Mouse (Mus musculus) olfactory bulb, adult 2 months (tissue): ENCODE measurements around the gene Syn3.

Source experiments
- CTCF ChIP-seq: fragments of 200-500 bp; IDR thresholded peaks from 2 replicates; pipeline ENCODE4 v1.5.1; 2012; ENCODE audit warnings: low read depth, mild to moderate bottlenecking, low read length, moderate library complexity; ENCODE audit not compliant: insufficient read depth
- POLR2A ChIP-seq: fragments of 200-500 bp; IDR thresholded peaks from 2 replicates; pipeline ENCODE4 v1.6.1; 2012; ENCODE audit warnings: mild to moderate bottlenecking, low read depth, low read length, moderate library complexity; ENCODE audit not compliant: insufficient read depth

DNA sequence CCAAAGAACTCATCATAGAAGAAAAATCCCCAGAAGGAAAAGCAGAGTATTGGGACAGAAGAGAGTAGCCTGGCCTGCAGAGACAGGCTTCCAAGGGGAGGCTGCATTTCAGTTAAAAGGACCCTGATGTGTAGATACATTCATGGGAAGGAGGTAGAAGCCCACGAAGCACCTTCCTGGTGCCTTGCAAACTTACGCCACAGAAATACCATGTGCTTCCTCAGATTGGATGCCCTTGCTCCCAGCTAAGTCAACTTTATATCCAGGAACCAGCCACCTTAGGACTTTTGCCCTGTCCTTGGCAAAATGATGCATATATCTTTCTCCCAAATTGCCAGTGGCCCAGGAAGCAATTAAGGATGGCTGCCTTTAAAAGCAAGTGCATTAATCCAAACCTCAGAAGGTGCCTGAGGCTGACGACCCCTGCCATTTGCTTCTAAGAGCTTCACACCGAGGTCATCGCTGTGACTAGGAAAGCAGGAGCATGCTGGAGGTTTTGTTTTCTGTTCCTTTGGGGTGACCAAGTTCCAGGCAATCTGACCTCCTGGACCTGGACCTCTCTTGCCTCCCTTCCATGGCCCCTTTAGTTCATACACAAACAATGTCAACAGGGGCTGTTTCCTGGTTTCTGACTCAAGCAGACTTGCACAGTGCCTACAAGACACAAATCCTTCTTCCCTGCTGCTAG, 167.6 kb downstream of the Syn3 start:
- TF ChIP-seq POLR2A (no peak), CTCF (no peak)
